Mouse (Mus musculus) neural tube, embryonic 15.5 days (tissue): ENCODE results near the gene Eif6. TPM values are rescaled to one million over a fixed set of nuclear protein-coding genes. Genes with fewer than 3 reads are reported as not detected.
A peak's percentile ranks its signal among the peaks of the same experiment; 100 is the strongest.

Source experiments
- ATAC-seq: fragments of 200-750 bp; cut with Nextera tagmentation; 2 replicates; pipeline ENCODE4 v1.8.0; 2017; ENCODE audit warnings: mild to moderate bottlenecking, moderate TSS enrichment, moderate library complexity; ENCODE audit not compliant: low FRiP score
- H3K27ac ChIP-seq: fragments of 300-500 bp; sonication (generic); replicated peaks from 2 replicates; pipeline ENCODE4 v1.5.1; 2015; ENCODE audit warnings: mild to moderate bottlenecking, inconsistent platforms
- H3K27me3 ChIP-seq: fragments of 300-500 bp; sonication (generic); replicated peaks from 2 replicates; pipeline ENCODE4 v1.6.1; 2015; ENCODE audit warnings: inconsistent platforms
- H3K36me3 ChIP-seq: fragments of 300-500 bp; sonication (generic); 2 replicates; pipeline ENCODE4 v1.6.1; 2015; ENCODE audit warnings: inconsistent platforms
- H3K4me1 ChIP-seq: fragments of 300-500 bp; sonication (generic); 2 replicates; pipeline ENCODE4 v1.6.1; 2015; ENCODE audit warnings: inconsistent platforms
- H3K4me2 ChIP-seq: fragments of 300-500 bp; sonication (generic); 2 replicates; pipeline ENCODE4 v1.6.1; 2015; ENCODE audit warnings: inconsistent platforms, mild to moderate bottlenecking, moderate library complexity
- H3K4me3 ChIP-seq: fragments of 300-500 bp; sonication (generic); replicated peaks from 2 replicates; pipeline ENCODE4 v1.5.1; 2015; ENCODE audit warnings: mild to moderate bottlenecking, inconsistent platforms
- H3K9ac ChIP-seq: fragments of 300-500 bp; sonication (generic); replicated peaks from 2 replicates; pipeline ENCODE4 v1.6.1; 2015; ENCODE audit warnings: mild to moderate bottlenecking, inconsistent platforms
- H3K9me3 ChIP-seq: fragments of 300-500 bp; sonication (generic); replicated peaks from 2 replicates; pipeline ENCODE4 v1.6.1; 2016; ENCODE audit warnings: inconsistent platforms
- WGBS: fragments of 180-500 bp; shearing (Covaris S2); methylation state at CpG from one replicate; pipeline ENCODE4 v1.1.7; 2015; ENCODE audit warnings: mixed read lengths; 5-methylcytosine and 5-hydroxymethylcytosine counted together
- polyA plus RNA-seq: library from polyadenylated mRNA; unstranded; fragments of >200 nt; fragmentation: Nextera tagmentation; extraction: Ambion mirVana; gene quantifications from 2 replicates; pipeline ENCODE4 v1.2.1, GENCODE M21; 2015

Eif6 gene
- polyA plus RNA-seq, 1 experiment from 2014 or later, result 153 TPM

DNA sequence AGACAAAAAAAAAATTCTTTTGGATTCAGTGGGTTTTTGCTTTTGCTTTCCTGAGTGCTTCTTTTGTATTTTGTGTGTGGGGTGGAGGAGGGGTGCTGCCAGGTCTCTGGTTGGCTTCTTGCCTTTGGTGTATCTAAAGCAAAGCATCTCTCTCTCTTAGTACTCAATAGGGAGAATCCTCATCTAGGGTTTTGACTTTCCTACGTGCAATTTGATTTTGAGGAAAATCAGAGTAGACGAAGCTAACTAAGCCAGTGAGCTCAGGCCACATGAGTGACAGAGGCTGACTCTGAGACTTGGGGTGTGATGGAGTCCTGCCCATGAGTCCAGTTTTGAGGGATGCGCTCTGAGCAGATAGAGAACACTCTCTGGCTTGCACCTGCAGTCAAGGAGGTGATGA lies 47.2 kb downstream of the Eif6 start:
- Histone ChIP-seq H3K4me3 (no peak overlapping the region), H3K4me2 (no peak overlapping the region), H3K9me3 (no peaks in the 10 kb centered on the region), H3K36me3 (no peaks in the 10 kb centered on the region), H3K27me3 (0 out of 2 replicates have a peak, but pooled peaks cover 2% of the 10 kb centered on the region), H3K4me1 (peaks cover 45% of the 10 kb centered on the region), H3K27ac (no peak overlapping the region), H3K9ac (no peak overlapping the region)
- no peak for ATAC-seq
- 79% methylated on average over 3 of the region's 3 CpGs for WGBS

DNA sequence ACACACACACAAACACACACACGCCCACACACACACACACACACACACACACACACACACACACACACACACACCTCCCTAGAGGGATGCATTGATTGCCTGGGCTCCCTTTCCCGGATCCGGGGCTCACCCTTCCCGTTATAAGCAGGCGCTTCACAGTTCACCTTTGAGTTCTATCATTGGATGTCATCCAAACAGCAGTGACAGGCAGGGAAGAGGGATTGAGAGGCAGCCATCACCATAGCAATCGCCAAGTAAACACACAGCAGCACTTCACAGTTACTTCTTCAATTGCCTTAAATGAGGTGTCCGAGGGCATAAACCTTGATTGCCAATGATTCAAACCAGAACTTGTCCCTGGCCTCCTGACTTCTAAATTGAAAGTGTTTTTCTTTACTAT lies 47.7 kb downstream of the Eif6 start:
- Histone ChIP-seq H3K4me3 (no peak overlapping the region), H3K4me1 (peaks cover 47% of the 10 kb centered on the region), H3K27me3 (0 out of 2 replicates have a peak, but pooled peaks cover 6% of the 10 kb centered on the region), H3K9me3 (no peaks in the 10 kb centered on the region), H3K4me2 (no peak overlapping the region), H3K9ac (no peak overlapping the region), H3K27ac (no peak overlapping the region), H3K36me3 (no peaks in the 10 kb centered on the region)
- no peak for ATAC-seq
- WGBS, result 40% methylated on average over 7 of the region's 7 CpGs

DNA sequence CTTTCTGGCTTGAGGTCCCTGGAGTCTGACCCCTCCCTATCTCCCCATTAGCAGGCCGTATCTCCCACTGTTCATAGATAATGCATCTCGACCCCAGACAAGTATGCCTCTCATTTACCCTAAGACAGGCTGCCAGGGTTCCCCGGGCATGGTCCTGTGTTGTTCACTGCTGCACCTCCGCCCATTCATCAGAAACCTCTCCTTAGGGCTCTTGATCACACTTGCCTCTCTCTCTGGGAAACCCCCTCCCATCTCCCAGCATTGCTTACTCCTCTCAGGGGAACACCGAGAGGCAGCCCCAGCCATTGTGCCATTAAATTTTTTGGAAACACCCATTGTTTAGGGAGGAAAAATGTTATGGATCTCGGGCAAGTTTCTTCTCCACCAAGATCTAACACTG lies 48.7 kb downstream of the Eif6 start:
- ATAC-seq, result no peak
- no peak overlapping the region for H3K9ac ChIP-seq
- 48% methylated on average over 6 of the region's 6 CpGs for WGBS
- H3K4me3 ChIP-seq, result no peak overlapping the region
- H3K4me1 ChIP-seq, result peaks cover 47% of the 10 kb centered on the region
- H3K9me3 ChIP-seq, result no peaks in the 10 kb centered on the region
- peaks cover 13% of the 10 kb centered on the region for H3K27me3 ChIP-seq
- no peaks in the 10 kb centered on the region for H3K36me3 ChIP-seq
- peak overlapping the region; percentile 83 for H3K4me2 ChIP-seq
- no peak overlapping the region for H3K27ac ChIP-seq

DNA sequence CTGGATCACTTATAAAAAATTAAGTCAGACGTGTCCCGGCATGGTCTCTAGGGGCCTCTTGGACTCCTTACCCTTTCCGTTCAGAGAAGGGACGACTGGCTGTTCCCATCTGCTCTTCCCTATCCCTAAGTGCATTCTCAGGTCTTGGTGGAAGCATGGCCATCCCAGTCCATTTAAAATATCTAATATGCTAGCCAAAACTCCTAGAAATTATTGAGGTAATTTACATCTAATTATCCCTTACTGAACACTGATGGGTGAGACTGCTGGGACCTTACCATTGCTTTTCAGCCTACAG lies 49.1 kb downstream of the Eif6 start:
- Histone ChIP-seq H3K4me1 (peaks cover 47% of the 10 kb centered on the region), H3K9ac (no peak overlapping the region; the same call in 1 of the 2 replicates), H3K36me3 (no peaks in the 10 kb centered on the region), H3K27me3 (peaks cover 16% of the 10 kb centered on the region), H3K9me3 (no peaks in the 10 kb centered on the region), H3K27ac (no peak overlapping the region), H3K4me3 (no peak overlapping the region), H3K4me2 (peak overlapping the region; percentile 83)
- WGBS, result 35% methylated on average over 4 of the region's 4 CpGs
- ATAC-seq, result no peak

DNA sequence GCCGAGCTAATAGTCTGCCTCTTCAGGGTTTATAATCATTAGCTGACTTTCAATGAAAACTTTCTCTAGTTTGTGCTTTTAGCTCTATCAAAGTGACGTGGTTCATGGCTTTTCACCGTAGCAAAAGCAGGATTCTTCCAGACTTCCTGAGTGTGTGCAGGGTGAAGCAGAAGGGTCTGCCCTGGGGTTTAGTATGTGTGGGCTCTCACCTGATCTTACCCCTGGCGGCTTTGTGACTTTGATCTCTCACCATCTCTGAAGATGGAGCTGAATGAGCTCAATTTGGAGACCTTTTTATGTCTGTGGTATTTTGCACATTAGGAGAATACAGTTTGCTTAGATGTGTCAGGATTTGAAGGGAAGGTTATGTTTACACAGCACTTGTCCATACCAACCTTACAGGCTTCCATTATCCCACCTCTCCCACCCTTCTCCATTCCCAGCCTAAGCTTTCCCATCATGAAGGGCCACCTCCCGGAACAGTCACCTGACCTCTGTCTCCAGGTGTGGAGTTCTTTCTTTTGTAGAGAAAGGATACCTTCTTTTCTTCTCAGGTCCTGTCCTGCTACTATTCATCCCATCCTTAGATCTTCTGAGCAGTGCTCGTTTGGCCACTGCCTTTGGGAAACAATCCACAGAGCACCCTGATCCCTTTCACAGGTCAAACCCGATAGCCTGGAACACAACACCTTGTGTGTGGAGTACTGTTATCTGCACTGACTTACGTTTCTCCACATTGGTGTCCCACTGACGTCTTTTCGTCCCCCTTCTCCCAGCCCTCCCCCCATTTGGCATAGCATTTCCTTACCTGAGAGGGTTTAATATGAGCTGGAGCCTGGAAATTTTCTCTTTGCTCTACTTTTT lies 49.7 kb downstream of the Eif6 start:
- Histone ChIP-seq H3K27ac (no peak overlapping the region), H3K4me1 (peaks cover 47% of the 10 kb centered on the region), H3K9ac (no peak overlapping the region; the same call in 1 of the 2 replicates), H3K4me2 (peak overlapping the region; percentile 83), H3K4me3 (peak overlapping the region; percentile 79; the same call in 1 of the 2 replicates), H3K9me3 (no peaks in the 10 kb centered on the region), H3K27me3 (peaks cover 16% of the 10 kb centered on the region), H3K36me3 (no peaks in the 10 kb centered on the region)
- 65% methylated on average over 10 of the region's 10 CpGs for WGBS
- no peak for ATAC-seq

DNA sequence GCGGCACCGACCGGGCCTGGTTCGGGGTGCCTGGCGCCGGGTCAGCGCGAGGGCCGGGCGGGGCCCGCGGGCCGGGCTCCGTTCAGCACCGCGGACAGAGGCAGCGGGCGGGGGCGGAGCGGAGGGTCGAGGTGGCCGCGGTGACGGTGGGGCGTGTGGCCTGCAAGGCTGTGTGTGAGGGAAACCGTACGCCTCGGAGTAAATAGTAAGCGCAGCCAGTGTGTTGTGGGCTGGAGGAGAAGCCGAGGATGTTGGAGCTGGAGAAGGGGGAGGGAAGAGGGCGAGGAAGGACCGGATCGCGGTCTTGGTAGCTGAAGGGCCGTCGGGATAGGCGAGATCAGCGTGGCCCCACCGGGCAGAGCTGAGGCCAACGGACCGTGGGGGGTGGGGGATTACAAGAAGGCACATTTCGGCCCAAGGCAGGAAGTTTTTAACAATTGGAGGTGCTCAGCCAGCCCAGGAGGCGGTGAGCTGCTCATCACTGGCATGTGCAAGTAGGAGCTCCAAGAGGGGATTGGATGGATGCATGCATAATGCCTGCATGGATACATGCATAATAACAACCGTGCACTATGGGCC lies 51.0 kb downstream of the Eif6 start:
- Histone ChIP-seq H3K27me3 (peaks cover 16% of the 10 kb centered on the region), H3K9ac (peak overlapping the region; percentile 84), H3K36me3 (no peaks in the 10 kb centered on the region), H3K4me2 (peak overlapping the region; percentile 83), H3K4me1 (peaks cover 47% of the 10 kb centered on the region), H3K27ac (peak overlapping the region; percentile 87), H3K9me3 (no peaks in the 10 kb centered on the region), H3K4me3 (peak overlapping the region; percentile 79)
- ATAC-seq, result peak; percentile 82
- WGBS, result under 1% methylated on average over 39 of the region's 44 CpGs

DNA sequence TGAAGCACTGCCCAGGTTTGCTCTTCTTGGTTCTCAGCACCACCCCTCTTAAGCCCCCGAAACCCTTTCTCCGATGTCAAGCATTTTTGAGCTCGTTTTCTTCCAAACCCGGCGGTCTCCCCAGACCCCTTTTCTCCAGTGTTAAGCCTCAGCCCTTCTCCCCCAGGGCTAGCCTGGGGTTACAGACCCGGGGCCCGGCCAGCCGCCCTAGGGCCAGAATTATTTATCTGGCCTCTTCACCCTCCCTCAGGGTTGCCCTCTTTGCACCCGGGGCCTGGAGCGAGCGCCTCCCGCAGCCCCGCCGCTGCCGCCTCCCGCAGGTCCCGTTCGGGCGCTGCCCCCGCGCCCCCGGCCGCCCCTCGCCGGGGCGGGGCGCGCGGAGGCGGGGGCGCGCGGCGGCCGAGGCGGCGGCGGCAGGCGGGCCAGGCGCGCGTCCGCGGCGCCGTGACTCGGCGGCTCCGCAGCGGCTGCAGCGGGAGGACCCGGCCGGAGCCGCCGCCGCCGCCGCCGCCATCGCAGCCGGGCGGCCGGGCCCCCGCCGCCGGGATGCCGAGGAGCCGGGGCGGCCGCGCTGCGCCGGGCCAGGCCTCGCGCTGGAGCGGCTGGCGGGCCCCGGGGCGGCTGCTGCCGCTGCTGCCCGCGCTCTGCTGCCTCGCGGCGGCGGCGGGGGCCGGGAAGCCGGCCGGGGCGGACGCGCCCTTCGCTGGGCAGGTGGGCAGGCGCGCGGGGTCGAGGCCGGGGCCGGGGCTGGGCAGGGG lies 51.6 kb downstream of the Eif6 start, which contains the start of gene Mmp24:
Gene Mmp24 (plus strand): TSS at position 416 of the 758 bp plus-strand sequence.
- Histone ChIP-seq H3K4me1 (peaks cover 47% of the 10 kb centered on the region), H3K9me3 (no peaks in the 10 kb centered on the region), H3K27ac (peak within 1 kb of the TSS; percentile 87), H3K9ac (peak within 1 kb of the TSS; percentile 84), H3K4me3 (peak within 1 kb of the TSS; percentile 79), H3K4me2 (peak within 1 kb of the TSS; percentile 83), H3K36me3 (no peaks in the 10 kb centered on the region), H3K27me3 (peaks cover 16% of the 10 kb centered on the region)
- no peak for ATAC-seq
- 1% methylated on average over 68 of the region's 100 CpGs for WGBS

DNA sequence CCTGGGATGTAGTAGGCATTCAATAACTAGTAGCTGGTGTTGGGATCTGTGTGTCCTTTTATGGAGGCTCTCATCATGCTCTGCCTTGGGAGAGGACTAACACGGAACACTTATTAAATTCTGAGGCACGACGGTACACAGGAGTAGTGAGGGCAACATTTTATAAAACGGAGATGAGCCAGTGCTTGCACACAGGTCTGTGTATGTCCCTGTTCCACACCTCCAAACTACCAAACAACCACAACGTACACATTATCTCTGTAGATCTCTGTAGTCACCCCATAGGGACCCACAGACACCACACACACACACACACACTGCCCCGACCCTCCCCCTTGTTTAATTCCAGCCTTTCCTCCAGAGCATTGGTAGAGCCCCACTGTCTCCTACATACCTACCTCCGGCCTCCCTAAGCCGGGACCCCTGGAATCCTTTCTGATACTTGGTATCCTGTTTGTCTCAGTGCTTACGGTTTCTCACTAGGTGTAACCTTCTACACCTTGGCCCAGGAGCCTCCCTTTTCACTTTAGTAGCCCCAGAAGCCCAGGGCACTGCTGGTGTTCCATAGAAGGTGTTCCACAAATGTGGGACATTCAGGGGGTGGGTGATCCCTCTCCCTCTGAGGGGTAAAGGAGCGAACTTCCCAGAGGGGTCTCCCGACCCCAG lies 52.3 kb downstream of the Eif6 start:
- Histone ChIP-seq H3K9me3 (no peaks in the 10 kb centered on the region), H3K4me3 (peak overlapping the region; percentile 79), H3K36me3 (no peaks in the 10 kb centered on the region), H3K4me2 (peak overlapping the region; percentile 83), H3K27ac (no peak overlapping the region; the same call in 1 of the 2 replicates), H3K9ac (peak overlapping the region; percentile 84; the same call in 1 of the 2 replicates), H3K4me1 (peaks cover 41% of the 10 kb centered on the region), H3K27me3 (peaks cover 16% of the 10 kb centered on the region)
- 50% methylated on average over 11 of the region's 11 CpGs for WGBS
- no peak for ATAC-seq

DNA sequence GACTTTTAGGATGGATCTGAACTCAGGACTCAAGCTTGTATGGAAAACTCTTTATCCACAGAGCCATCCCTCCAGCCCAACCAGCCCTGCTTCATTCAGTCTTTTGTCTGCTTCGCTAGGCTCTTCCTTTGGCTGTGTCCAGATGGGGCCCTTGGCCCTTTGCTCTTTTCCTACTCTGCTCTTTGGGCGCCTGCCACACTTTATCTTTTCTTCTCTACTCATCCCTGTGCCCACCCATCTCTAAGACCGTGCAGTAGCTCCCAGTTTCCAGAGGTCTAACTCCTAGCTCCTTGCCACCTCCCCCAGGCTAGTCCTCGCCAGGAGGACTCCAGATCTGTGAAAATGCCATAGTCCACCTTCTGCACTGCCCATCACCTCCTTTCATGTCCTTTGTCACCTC lies 53.1 kb downstream of the Eif6 start:
- H3K9me3 ChIP-seq, result no peaks in the 10 kb centered on the region
- peaks cover 36% of the 10 kb centered on the region for H3K4me1 ChIP-seq
- no peak overlapping the region for H3K4me3 ChIP-seq
- H3K27me3 ChIP-seq, result peaks cover 16% of the 10 kb centered on the region
- no peaks in the 10 kb centered on the region for H3K36me3 ChIP-seq
- no peak for ATAC-seq
- 70% methylated on average over 4 of the region's 4 CpGs for WGBS
- H3K27ac ChIP-seq, result no peak overlapping the region
- H3K9ac ChIP-seq, result no peak overlapping the region
- H3K4me2 ChIP-seq, result no peak overlapping the region
